Mouse (Mus musculus) liver, embryonic 11.5 days (tissue): ENCODE data around the gene Trak1. TPM values are rescaled to one million over a fixed set of nuclear protein-coding genes. Genes with fewer than 3 reads are reported as not detected.

Experiments used
- ATAC-seq: fragments of 200-750 bp; cut with Nextera tagmentation; replicated peaks from 2 replicates; pipeline ENCODE4 v1.8.0; 2017; ENCODE audit warnings: moderate number of reproducible peaks, mild to moderate bottlenecking, moderate TSS enrichment, moderate library complexity; ENCODE audit not compliant: low FRiP score
- DNase-seq: peaks from one replicate; pipeline ENCODE4 v3.0.0-alpha.2; 2017; ENCODE audit warnings: low spot score
- H3K27ac ChIP-seq: fragments of 300-500 bp; sonication (generic); 2 replicates; pipeline ENCODE4 v1.5.1; 2014; ENCODE audit warnings: mild to moderate bottlenecking, low read depth, low read length, control low read depth
- H3K27me3 ChIP-seq: fragments of 300-500 bp; sonication (generic); replicated peaks from 2 replicates; pipeline ENCODE4 v1.6.1; 2014; ENCODE audit warnings: low read length, mixed read lengths; ENCODE audit not compliant: control insufficient read depth, insufficient read depth
- H3K36me3 ChIP-seq: fragments of 300-500 bp; sonication (generic); 2 replicates; pipeline ENCODE4 v1.6.1; 2014; ENCODE audit warnings: mild to moderate bottlenecking, low read length, moderate library complexity, mixed read lengths; ENCODE audit not compliant: control insufficient read depth, insufficient read depth
- H3K4me1 ChIP-seq: fragments of 300-500 bp; sonication (generic); replicated peaks from 2 replicates; pipeline ENCODE4 v1.6.1; 2014; ENCODE audit warnings: low read length, mixed read lengths; ENCODE audit not compliant: control insufficient read depth, insufficient read depth
- H3K4me2 ChIP-seq: fragments of 300-500 bp; sonication (generic); 2 replicates; pipeline ENCODE4 v1.6.1; 2014; ENCODE audit warnings: mild to moderate bottlenecking, control low read depth, moderate library complexity
- H3K4me3 ChIP-seq: fragments of 300-500 bp; sonication (generic); 2 replicates; pipeline ENCODE4 v1.5.1; 2014; ENCODE audit warnings: low read depth, low read length, control low read depth
- H3K9ac ChIP-seq: fragments of 300-500 bp; sonication (generic); 2 replicates; pipeline ENCODE4 v1.6.1; 2014; ENCODE audit warnings: low read depth, low read length, control low read depth
- H3K9me3 ChIP-seq: fragments of 300-500 bp; sonication (generic); 2 replicates; pipeline ENCODE4 v1.6.1; 2016; ENCODE audit warnings: low read length, inconsistent platforms, mixed read lengths; ENCODE audit not compliant: control insufficient read depth
- WGBS: fragments of 180-500 bp; shearing (Covaris S2); extraction: QIAGEN DNeasy Blood & Tissue Kit; methylation state at CpG from one replicate; pipeline ENCODE4 v1.1.7; 2014; 5-methylcytosine and 5-hydroxymethylcytosine counted together
- polyA plus RNA-seq: library from polyadenylated mRNA; unstranded; fragments of >200 nt; fragmentation: Nextera tagmentation; extraction: Ambion mirVana; gene quantifications from 2 replicates; pipeline ENCODE4 v1.2.1, GENCODE M21; 2014

The Trak1 gene
- polyA plus RNA-seq, 1 experiment from 2014 or later, result 11.2 TPM

DNA sequence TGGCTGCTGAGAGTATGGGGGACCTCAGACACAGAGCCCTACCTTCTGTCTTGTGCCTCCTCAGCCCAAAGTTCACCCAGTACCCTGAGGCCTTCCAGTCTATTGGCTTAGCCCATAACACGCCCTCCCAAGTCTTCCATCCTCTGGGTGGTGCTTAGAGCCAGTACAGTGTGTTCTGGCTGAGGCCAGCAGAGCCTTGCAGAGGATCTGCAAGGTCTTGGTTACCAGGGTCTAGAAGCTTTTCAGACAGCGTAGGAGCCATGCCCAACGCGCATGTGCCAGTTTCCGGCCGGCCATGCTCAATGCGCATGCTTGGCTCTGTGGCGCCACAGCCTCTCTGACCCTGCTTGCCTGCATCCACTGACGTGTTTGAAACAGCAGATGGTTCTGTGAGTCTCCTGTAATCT is 85.9 kb downstream of the Trak1 start:
- H3K9ac ChIP-seq, result no peak overlapping the region
- 87% methylated on average over 9 of the region's 9 CpGs for WGBS
- no peak overlapping the region for H3K27ac ChIP-seq
- H3K4me1 ChIP-seq, result peaks cover 9% of the 10 kb centered on the region
- no peak overlapping the region for H3K4me2 ChIP-seq
- H3K9me3 ChIP-seq, result no peaks in the 10 kb centered on the region
- ATAC-seq, result no peak
- H3K27me3 ChIP-seq, result no peaks in the 10 kb centered on the region
- no peak for DNase-seq
- H3K4me3 ChIP-seq, result no peak overlapping the region
- H3K36me3 ChIP-seq, result no peaks in the 10 kb centered on the region

DNA sequence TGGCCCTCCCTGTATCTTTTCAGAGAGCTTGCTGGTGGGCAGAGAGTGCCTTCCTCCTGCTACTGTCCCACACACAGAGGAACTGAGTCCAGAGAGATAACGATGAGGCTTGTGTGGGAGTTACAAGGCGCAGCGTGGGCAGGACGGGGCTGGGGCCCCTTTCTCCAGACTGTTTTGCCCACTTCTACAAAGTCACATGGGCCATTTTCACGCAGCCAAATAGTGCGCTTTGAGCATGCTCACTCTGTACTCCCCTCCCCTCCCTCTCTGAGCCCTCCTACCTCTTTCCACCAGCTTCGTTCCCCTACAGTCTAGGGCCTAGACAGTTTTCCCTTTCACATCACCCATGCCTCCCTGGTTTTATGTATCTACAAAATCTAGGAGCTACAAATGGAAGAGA is 87.3 kb downstream of the Trak1 start:
- Histone ChIP-seq H3K9me3 (no peaks in the 10 kb centered on the region), H3K4me3 (no peak overlapping the region), H3K27me3 (no peaks in the 10 kb centered on the region), H3K4me2 (peak overlapping the region; percentile 46), H3K4me1 (peaks cover 9% of the 10 kb centered on the region), H3K36me3 (no peaks in the 10 kb centered on the region), H3K27ac (no peak overlapping the region; the same call in 1 of the 2 replicates), H3K9ac (peak overlapping the region; percentile 16; the same call in 1 of the 2 replicates)
- DNase-seq, result no peak
- 0 out of 2 replicates have a peak, but pooled peaks have one; percentile 18 for ATAC-seq
- 44% methylated on average over 7 of the region's 7 CpGs for WGBS

DNA sequence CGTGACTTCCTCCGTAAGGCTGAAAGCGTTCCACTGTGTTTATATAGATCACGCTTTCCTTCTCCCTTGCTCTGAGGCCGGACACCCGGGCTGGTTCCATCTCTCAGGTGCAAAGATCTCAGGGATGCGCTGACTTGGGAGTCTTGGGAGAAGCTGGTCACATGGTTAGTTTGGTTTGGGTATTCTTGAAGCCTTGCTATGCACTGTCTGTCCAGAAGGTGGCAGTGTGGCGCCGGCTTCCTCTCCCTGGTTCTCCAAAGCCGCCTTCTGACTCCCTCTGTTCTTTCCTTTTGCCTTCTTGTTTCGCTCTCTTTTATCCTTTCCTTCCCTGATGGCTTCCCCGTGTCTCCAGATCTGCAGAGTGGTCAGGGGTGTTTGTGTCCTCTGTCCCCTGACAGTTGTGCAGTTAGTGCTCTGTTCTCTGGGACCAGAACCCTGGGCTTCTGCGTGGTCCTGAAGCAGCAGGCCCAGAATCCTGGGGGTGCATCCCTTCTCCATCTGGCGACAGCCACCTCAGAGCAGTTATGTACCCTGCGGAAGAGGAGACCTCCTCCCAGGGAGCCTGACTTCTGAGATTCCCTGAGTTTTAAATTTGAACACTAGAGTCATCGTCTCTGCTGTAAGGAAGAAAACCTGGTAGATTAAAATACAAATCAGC is 87.9 kb downstream of the Trak1 start:
- no peak overlapping the region for H3K27ac ChIP-seq
- H3K27me3 ChIP-seq, result no peaks in the 10 kb centered on the region
- H3K4me3 ChIP-seq, result no peak overlapping the region
- peak overlapping the region; percentile 46 for H3K4me2 ChIP-seq
- H3K9ac ChIP-seq, result peak overlapping the region; percentile 40; the same call in 1 of the 2 replicates
- ATAC-seq (peak; percentile 21; the same call in 1 of the 2 replicates), DNase-seq (peak; percentile 68)
- WGBS, result 34% methylated on average over 16 of the region's 16 CpGs
- H3K4me1 ChIP-seq, result peaks cover 9% of the 10 kb centered on the region
- no peaks in the 10 kb centered on the region for H3K36me3 ChIP-seq
- H3K9me3 ChIP-seq, result no peaks in the 10 kb centered on the region

DNA sequence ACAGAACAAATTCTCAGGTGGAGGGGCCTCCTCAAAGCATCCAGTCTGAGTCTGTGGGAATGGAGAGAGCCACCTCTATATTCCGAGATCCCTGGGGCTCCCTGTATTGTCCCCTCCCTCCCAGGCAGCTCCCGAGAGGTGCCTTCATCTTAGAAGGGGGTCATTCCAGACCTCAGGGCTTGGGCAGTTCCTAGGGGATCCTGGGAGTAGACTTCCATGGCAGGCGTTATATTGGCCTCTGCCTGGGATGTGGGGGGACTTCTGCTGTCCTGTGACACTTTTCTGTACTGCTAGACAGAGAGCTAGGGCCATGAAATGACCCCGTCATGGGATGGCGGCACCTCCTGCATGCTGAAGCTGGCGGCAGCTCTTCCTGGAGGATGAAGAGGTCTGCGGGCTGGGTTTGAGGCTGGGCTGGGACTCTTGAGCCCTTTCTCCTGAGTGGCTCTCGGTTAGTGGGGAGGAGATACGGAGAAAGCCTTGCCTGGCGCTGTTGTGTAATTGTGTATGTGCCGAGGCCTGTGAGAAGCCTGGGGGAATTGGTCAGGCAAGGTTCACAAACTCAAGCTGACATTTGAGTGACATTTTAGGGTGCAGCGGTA is 88.5 kb downstream of the Trak1 start:
- Histone ChIP-seq H3K9me3 (no peaks in the 10 kb centered on the region), H3K4me3 (no peak overlapping the region), H3K36me3 (no peaks in the 10 kb centered on the region), H3K4me2 (no peak overlapping the region), H3K9ac (0 out of 2 replicates have a peak overlapping the region, but pooled peaks have one; percentile 14), H3K27ac (no peak overlapping the region), H3K4me1 (peaks cover 9% of the 10 kb centered on the region), H3K27me3 (no peaks in the 10 kb centered on the region)
- DNase-seq, result no peak
- ATAC-seq, result no peak
- WGBS, result 82% methylated on average over 12 of the region's 12 CpGs

DNA sequence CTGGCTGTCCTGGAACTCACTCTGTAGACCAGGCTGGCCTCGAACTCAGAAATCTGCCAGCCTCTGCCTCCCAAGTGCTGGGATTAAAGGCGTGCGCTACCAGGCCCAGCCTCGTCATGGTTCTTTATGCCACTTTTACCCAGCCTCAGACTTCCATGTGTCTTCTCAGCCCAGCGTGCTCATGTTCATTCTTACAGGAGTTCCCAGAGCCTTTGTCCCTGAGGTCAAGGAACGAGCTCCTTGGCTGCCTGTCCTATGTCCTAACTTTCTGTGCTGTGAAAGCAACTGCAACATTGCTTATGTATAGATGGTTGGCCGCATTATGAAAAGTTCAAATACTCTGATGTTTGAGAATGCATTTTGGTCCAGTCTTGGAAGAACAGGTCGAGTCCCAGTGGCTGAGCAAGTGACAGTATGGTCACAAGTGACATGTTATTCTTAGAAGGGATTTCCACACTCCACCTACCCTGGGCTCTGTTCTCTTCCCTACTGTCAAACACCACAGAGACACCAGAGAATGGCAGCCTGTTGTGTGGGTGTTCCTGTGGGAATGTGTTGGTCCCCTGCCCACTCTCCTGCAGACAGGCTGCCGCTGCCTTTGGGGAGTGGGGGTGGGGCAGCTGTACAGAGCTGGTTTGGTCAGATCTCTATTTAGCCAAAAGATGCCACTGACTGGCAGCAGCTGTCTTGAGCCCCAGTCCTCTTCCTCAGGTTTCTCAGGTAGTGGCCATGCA is 90.4 kb downstream of the Trak1 start:
- Histone ChIP-seq H3K36me3 (no peaks in the 10 kb centered on the region), H3K27me3 (no peaks in the 10 kb centered on the region), H3K27ac (no peak overlapping the region), H3K9me3 (no peaks in the 10 kb centered on the region), H3K4me1 (peaks cover 9% of the 10 kb centered on the region), H3K4me3 (no peak overlapping the region), H3K9ac (no peak overlapping the region), H3K4me2 (no peak overlapping the region)
- WGBS, result 84% methylated on average over 9 of the region's 9 CpGs
- ATAC-seq (no peak), DNase-seq (no peak)

DNA sequence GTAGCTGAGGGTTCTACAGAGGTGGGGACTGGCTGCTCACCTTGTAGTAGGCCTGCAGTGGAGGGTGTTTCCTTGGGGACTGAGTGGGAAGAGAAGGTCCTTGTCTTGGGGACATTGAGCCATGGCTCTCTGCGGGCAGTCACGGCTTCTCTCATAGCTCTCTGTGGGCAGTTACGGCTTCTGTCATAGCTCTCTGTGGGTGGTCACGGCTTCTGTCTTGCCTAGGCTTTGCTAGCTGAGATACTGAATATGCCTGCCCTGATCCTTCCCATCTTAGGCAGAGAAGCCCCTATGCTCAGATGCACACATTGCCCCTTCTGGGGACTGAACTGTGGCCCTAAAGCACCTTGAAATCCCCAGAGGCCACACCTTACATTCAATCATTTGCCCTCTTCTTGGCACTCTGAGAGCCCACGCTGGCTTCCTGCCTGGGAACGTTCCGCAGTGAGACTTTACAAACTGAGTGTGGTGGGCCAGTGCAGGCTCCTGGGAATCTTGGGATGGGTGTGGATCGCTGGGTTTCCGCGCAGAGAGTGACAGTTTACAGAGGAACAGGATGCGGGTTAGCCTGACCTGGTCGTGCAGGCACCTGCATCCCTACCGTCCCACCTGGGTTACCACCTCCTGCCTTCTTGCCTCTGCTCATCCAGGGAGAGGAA is 91.1 kb downstream of the Trak1 start:
- no peak overlapping the region for H3K27ac ChIP-seq
- 80% methylated on average over 13 of the region's 13 CpGs for WGBS

DNA sequence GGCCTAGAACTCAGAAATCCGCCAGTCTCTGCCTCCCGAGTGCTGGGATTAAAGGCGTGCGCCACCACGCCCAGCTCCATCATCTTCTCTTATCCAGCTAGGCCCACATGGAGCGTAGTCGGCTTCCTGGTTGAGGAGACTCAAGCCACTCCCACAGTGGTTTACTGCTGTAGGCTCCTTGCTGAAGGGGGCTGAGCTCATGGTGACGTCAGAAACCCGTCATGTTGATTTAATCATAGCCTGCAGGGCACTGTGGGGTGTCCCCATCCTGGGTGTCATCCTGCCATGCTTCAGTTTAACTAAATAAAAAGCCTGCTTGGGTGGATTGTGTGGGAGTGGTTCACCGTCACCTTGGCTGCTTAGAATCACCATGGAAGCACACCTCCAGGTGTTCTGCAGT is 92.0 kb downstream of the Trak1 start:
- Histone ChIP-seq H3K36me3 (peaks cover 4% of the 10 kb centered on the region; the same call in 1 of the 2 replicates), H3K27ac (no peak overlapping the region), H3K27me3 (no peaks in the 10 kb centered on the region), H3K4me1 (peaks cover 9% of the 10 kb centered on the region), H3K4me2 (no peak overlapping the region), H3K9ac (no peak overlapping the region), H3K9me3 (no peaks in the 10 kb centered on the region), H3K4me3 (no peak overlapping the region)
- WGBS, result 79% methylated on average over 10 of the region's 10 CpGs
- DNase-seq, result no peak
- ATAC-seq, result no peak

More for the DNA sequence above, 91.1 kb downstream of the Trak1 start:
- Histone ChIP-seq H3K4me3 (no peak overlapping the region), H3K27me3 (no peaks in the 10 kb centered on the region), H3K4me1 (peaks cover 9% of the 10 kb centered on the region), H3K4me2 (no peak overlapping the region), H3K36me3 (peaks cover 4% of the 10 kb centered on the region; the same call in 1 of the 2 replicates), H3K9ac (no peak overlapping the region), H3K9me3 (no peaks in the 10 kb centered on the region)
- no peak for DNase-seq
- ATAC-seq, result no peak

DNA sequence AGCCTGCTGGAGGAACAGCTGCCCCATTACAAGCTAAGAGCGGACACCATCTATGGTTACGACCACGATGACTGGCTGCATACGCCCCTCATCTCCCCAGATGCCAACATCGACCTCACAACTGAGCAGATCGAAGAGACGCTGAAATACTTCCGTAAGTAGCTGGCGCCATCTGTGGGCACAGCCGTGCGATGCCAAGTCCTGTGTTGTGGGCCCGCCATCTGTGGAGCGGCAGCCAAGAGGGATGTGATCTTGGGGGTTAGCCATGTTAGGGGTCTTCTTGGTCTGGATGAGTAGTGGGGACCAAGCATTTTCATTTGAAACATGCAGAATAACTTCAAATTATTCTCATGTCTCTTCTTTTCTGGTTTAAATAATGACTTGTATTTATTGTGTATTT is 94.6 kb downstream of the Trak1 start:
- no peak for ATAC-seq
- Histone ChIP-seq H3K4me3 (no peak overlapping the region), H3K9ac (no peak overlapping the region), H3K27me3 (no peaks in the 10 kb centered on the region), H3K4me2 (no peak overlapping the region), H3K9me3 (no peaks in the 10 kb centered on the region), H3K27ac (no peak overlapping the region), H3K36me3 (peaks cover 4% of the 10 kb centered on the region; the same call in 1 of the 2 replicates), H3K4me1 (no peaks in the 10 kb centered on the region)
- DNase-seq, result no peak
- 91% methylated on average over 13 of the region's 13 CpGs for WGBS
